Mouse (Mus musculus) kidney, embryonic 15.5 days (tissue): ENCODE data around the gene Sgcb. TPM values are rescaled to one million over a fixed set of nuclear protein-coding genes. Genes with fewer than 3 reads are reported as not detected.

Experiments
- ATAC-seq: fragments of 200-750 bp; cut with Nextera tagmentation; replicated peaks from 2 replicates; pipeline ENCODE4 v1.8.0; 2017; ENCODE audit warnings: moderate TSS enrichment; ENCODE audit not compliant: low FRiP score
- H3K27ac ChIP-seq: fragments of 300-500 bp; sonication (generic); 2 replicates; pipeline ENCODE4 v1.5.1; 2015; ENCODE audit warnings: mild to moderate bottlenecking, inconsistent platforms
- H3K27me3 ChIP-seq: fragments of 300-500 bp; sonication (generic); 2 replicates; pipeline ENCODE4 v1.6.1; 2015; ENCODE audit warnings: inconsistent platforms
- H3K36me3 ChIP-seq: fragments of 300-500 bp; sonication (generic); 2 replicates; pipeline ENCODE4 v1.6.1; 2015; ENCODE audit warnings: inconsistent platforms
- H3K4me1 ChIP-seq: fragments of 300-500 bp; sonication (generic); 2 replicates; pipeline ENCODE4 v1.6.1; 2015; ENCODE audit warnings: inconsistent platforms
- H3K4me2 ChIP-seq: fragments of 300-500 bp; sonication (generic); 2 replicates; pipeline ENCODE4 v1.6.1; 2015; ENCODE audit warnings: moderate library complexity, mild to moderate bottlenecking, inconsistent platforms
- H3K4me3 ChIP-seq: fragments of 300-500 bp; sonication (generic); replicated peaks from 2 replicates; pipeline ENCODE4 v1.5.1; 2015; ENCODE audit warnings: mild to moderate bottlenecking, inconsistent platforms
- H3K9ac ChIP-seq: fragments of 300-500 bp; sonication (generic); 2 replicates; pipeline ENCODE4 v1.6.1; 2015; ENCODE audit warnings: mild to moderate bottlenecking, inconsistent platforms
- H3K9me3 ChIP-seq: fragments of 300-500 bp; sonication (generic); replicated peaks from 2 replicates; pipeline ENCODE4 v1.6.1; 2016; ENCODE audit warnings: inconsistent platforms
- WGBS: fragments of 180-500 bp; shearing (Covaris S2); methylation state at CpG from one replicate; pipeline ENCODE4 v1.1.7; 2015; ENCODE audit warnings: mixed read lengths; 5-methylcytosine and 5-hydroxymethylcytosine counted together
- polyA plus RNA-seq: library from polyadenylated mRNA; unstranded; fragments of >200 nt; fragmentation: Nextera tagmentation; extraction: Ambion mirVana; gene quantifications from 2 replicates; pipeline ENCODE4 v1.2.1, GENCODE M21; 2015

The Sgcb gene
- polyA plus RNA-seq, 1 experiment from 2014 or later = 25.0 TPM

GRCm38 (mm10) chr5:73631001-73631558, 16.5 kb downstream of the Sgcb start:
- Histone ChIP-seq H3K4me1 (no peaks in the 10 kb centered on the region), H3K9ac (no peak overlapping the region), H3K36me3 (peaks cover 20% of the 10 kb centered on the region), H3K27ac (no peak overlapping the region), H3K4me2 (no peak overlapping the region), H3K4me3 (no peak overlapping the region), H3K9me3 (0 out of 2 replicates have a peak, but pooled peaks cover 3% of the 10 kb centered on the region), H3K27me3 (no peaks in the 10 kb centered on the region)
- no peak for ATAC-seq
- WGBS = 79% methylated on average over 10 of the region's 10 CpGs

GRCm38 (mm10) chr5:73630141-73630540, 17.4 kb downstream of the Sgcb start:
- ATAC-seq = no peak
- H3K9ac ChIP-seq = no peak overlapping the region

GRCm38 (mm10) chr5:73627991-73628390, 19.6 kb downstream of the Sgcb start:
- H3K9me3 ChIP-seq = no peaks in the 10 kb centered on the region
- no peaks in the 10 kb centered on the region for H3K27me3 ChIP-seq
- ATAC-seq = no peak
- no peak overlapping the region for H3K4me2 ChIP-seq
- 80% methylated on average over 15 of the region's 15 CpGs for WGBS
- H3K27ac ChIP-seq = no peak overlapping the region
- H3K4me1 ChIP-seq = no peaks in the 10 kb centered on the region
- no peak overlapping the region for H3K4me3 ChIP-seq
- no peaks in the 10 kb centered on the region for H3K36me3 ChIP-seq
- H3K9ac ChIP-seq = no peak overlapping the region

More at GRCm38 (mm10) chr5:73630141-73630540, 17.4 kb downstream of the Sgcb start:
- no peak overlapping the region for H3K27ac ChIP-seq
- H3K4me3 ChIP-seq = no peak overlapping the region
- H3K36me3 ChIP-seq = peaks cover 14% of the 10 kb centered on the region
- no peak overlapping the region for H3K4me2 ChIP-seq
- H3K27me3 ChIP-seq = no peaks in the 10 kb centered on the region
- 0 out of 2 replicates have a peak, but pooled peaks cover 3% of the 10 kb centered on the region for H3K9me3 ChIP-seq
- no peaks in the 10 kb centered on the region for H3K4me1 ChIP-seq
- WGBS = 74% methylated on average over 5 of the region's 5 CpGs

GRCm38 (mm10) chr5:73627559-73627958, 20.0 kb downstream of the Sgcb start:
- no peak overlapping the region for H3K4me2 ChIP-seq
- ATAC-seq = no peak
- no peak overlapping the region for H3K27ac ChIP-seq
- no peaks in the 10 kb centered on the region for H3K4me1 ChIP-seq
- H3K4me3 ChIP-seq = no peak overlapping the region
- H3K9ac ChIP-seq = no peak overlapping the region
- H3K36me3 ChIP-seq = no peaks in the 10 kb centered on the region
- WGBS = 63% methylated on average over 4 of the region's 4 CpGs
- no peaks in the 10 kb centered on the region for H3K9me3 ChIP-seq
- no peaks in the 10 kb centered on the region for H3K27me3 ChIP-seq

- WGBS = 85% methylated on average over 7 of the region's 7 CpGs
- Histone ChIP-seq H3K4me1 (no peaks in the 10 kb centered on the region), H3K9me3 (no peaks in the 10 kb centered on the region), H3K27ac (no peak overlapping the region), H3K9ac (no peak overlapping the region), H3K27me3 (no peaks in the 10 kb centered on the region), H3K4me2 (no peak overlapping the region), H3K4me3 (no peak overlapping the region), H3K36me3 (no peaks in the 10 kb centered on the region)
- ATAC-seq = no peak
Measured at GRCm38 (mm10) chr5:73626842-73627241, 20.7 kb downstream of the Sgcb start.

- H3K4me3 ChIP-seq = no peak overlapping the region
- no peaks in the 10 kb centered on the region for H3K4me1 ChIP-seq
- H3K9ac ChIP-seq = no peak overlapping the region
- no peaks in the 10 kb centered on the region for H3K9me3 ChIP-seq
- H3K36me3 ChIP-seq = no peaks in the 10 kb centered on the region
- H3K27me3 ChIP-seq = no peaks in the 10 kb centered on the region
- no peak overlapping the region for H3K27ac ChIP-seq
- no peak for ATAC-seq
- H3K4me2 ChIP-seq = no peak overlapping the region
- 60% methylated on average over 1 of the region's 1 CpGs for WGBS
Measured at GRCm38 (mm10) chr5:73625505-73625904, 22.1 kb downstream of the Sgcb start.

GRCm38 (mm10) chr5:73618969-73619368, 28.6 kb downstream of the Sgcb start:
- Histone ChIP-seq H3K36me3 (no peaks in the 10 kb centered on the region), H3K4me2 (no peak overlapping the region), H3K27ac (no peak overlapping the region), H3K9ac (no peak overlapping the region), H3K27me3 (no peaks in the 10 kb centered on the region), H3K4me3 (no peak overlapping the region), H3K4me1 (no peaks in the 10 kb centered on the region), H3K9me3 (no peaks in the 10 kb centered on the region)
- WGBS = 89% methylated on average over 1 of the region's 1 CpGs
- no peak for ATAC-seq

GRCm38 (mm10) chr5:73615211-73615610, 32.4 kb downstream of the Sgcb start:
- Histone ChIP-seq H3K27me3 (no peaks in the 10 kb centered on the region), H3K27ac (no peak overlapping the region), H3K4me3 (no peak overlapping the region), H3K4me2 (no peak overlapping the region), H3K9ac (no peak overlapping the region), H3K9me3 (no peaks in the 10 kb centered on the region), H3K36me3 (no peaks in the 10 kb centered on the region), H3K4me1 (no peaks in the 10 kb centered on the region)
- no peak for ATAC-seq
- 65% methylated on average over 7 of the region's 7 CpGs for WGBS

GRCm38 (mm10) chr5:73613296-73613695, 34.3 kb downstream of the Sgcb start:
- Histone ChIP-seq H3K4me3 (no peak overlapping the region), H3K9me3 (no peaks in the 10 kb centered on the region), H3K27me3 (no peaks in the 10 kb centered on the region), H3K36me3 (no peaks in the 10 kb centered on the region), H3K9ac (no peak overlapping the region), H3K27ac (no peak overlapping the region), H3K4me1 (no peaks in the 10 kb centered on the region), H3K4me2 (no peak overlapping the region)
- WGBS = 79% methylated on average over 8 of the region's 8 CpGs
- ATAC-seq = no peak

GRCm38 (mm10) chr5:73611071-73611470, 36.5 kb downstream of the Sgcb start:
- Histone ChIP-seq H3K9me3 (0 out of 2 replicates have a peak, but pooled peaks cover 3% of the 10 kb centered on the region), H3K4me1 (no peaks in the 10 kb centered on the region), H3K36me3 (no peaks in the 10 kb centered on the region), H3K4me2 (no peak overlapping the region), H3K9ac (no peak overlapping the region), H3K27ac (no peak overlapping the region), H3K4me3 (no peak overlapping the region), H3K27me3 (no peaks in the 10 kb centered on the region)
- WGBS = 94% methylated on average over 4 of the region's 4 CpGs
- no peak for ATAC-seq

- ATAC-seq = no peak
- H3K27me3 ChIP-seq = no peaks in the 10 kb centered on the region
- 0 out of 2 replicates have a peak, but pooled peaks cover 3% of the 10 kb centered on the region for H3K9me3 ChIP-seq
- H3K36me3 ChIP-seq = no peaks in the 10 kb centered on the region
- H3K27ac ChIP-seq = no peak overlapping the region
- no peak overlapping the region for H3K4me2 ChIP-seq
- WGBS = 83% methylated on average over 6 of the region's 6 CpGs
- no peak overlapping the region for H3K4me3 ChIP-seq
- no peaks in the 10 kb centered on the region for H3K4me1 ChIP-seq
- no peak overlapping the region for H3K9ac ChIP-seq
Measured at GRCm38 (mm10) chr5:73604964-73605363, 42.6 kb downstream of the Sgcb start.

- Histone ChIP-seq H3K27ac (no peak overlapping the region), H3K4me2 (no peak overlapping the region), H3K4me1 (no peaks in the 10 kb centered on the region), H3K9ac (no peak overlapping the region), H3K36me3 (no peaks in the 10 kb centered on the region), H3K9me3 (0 out of 2 replicates have a peak, but pooled peaks cover 3% of the 10 kb centered on the region), H3K4me3 (no peak overlapping the region), H3K27me3 (no peaks in the 10 kb centered on the region)
- ATAC-seq = no peak
- WGBS = 90% methylated on average over 6 of the region's 6 CpGs
Measured at GRCm38 (mm10) chr5:73604542-73604941, 43.0 kb downstream of the Sgcb start.

GRCm38 (mm10) chr5:73602865-73603264, 44.7 kb downstream of the Sgcb start:
- H3K4me2 ChIP-seq = no peak overlapping the region
- no peaks in the 10 kb centered on the region for H3K27me3 ChIP-seq
- no peak for ATAC-seq
- H3K36me3 ChIP-seq = no peaks in the 10 kb centered on the region
- 0 out of 2 replicates have a peak, but pooled peaks cover 3% of the 10 kb centered on the region for H3K9me3 ChIP-seq
- no peak overlapping the region for H3K4me3 ChIP-seq
- no peak overlapping the region for H3K27ac ChIP-seq
- no peak overlapping the region for H3K9ac ChIP-seq
- no peaks in the 10 kb centered on the region for H3K4me1 ChIP-seq
- WGBS = 87% methylated on average over 3 of the region's 3 CpGs
